Mouse (Mus musculus): ENCODE data around the gene Inhbb.
A peak's percentile ranks its signal among the peaks of the same experiment; 100 is the strongest.

Gene Inhbb

DNA sequence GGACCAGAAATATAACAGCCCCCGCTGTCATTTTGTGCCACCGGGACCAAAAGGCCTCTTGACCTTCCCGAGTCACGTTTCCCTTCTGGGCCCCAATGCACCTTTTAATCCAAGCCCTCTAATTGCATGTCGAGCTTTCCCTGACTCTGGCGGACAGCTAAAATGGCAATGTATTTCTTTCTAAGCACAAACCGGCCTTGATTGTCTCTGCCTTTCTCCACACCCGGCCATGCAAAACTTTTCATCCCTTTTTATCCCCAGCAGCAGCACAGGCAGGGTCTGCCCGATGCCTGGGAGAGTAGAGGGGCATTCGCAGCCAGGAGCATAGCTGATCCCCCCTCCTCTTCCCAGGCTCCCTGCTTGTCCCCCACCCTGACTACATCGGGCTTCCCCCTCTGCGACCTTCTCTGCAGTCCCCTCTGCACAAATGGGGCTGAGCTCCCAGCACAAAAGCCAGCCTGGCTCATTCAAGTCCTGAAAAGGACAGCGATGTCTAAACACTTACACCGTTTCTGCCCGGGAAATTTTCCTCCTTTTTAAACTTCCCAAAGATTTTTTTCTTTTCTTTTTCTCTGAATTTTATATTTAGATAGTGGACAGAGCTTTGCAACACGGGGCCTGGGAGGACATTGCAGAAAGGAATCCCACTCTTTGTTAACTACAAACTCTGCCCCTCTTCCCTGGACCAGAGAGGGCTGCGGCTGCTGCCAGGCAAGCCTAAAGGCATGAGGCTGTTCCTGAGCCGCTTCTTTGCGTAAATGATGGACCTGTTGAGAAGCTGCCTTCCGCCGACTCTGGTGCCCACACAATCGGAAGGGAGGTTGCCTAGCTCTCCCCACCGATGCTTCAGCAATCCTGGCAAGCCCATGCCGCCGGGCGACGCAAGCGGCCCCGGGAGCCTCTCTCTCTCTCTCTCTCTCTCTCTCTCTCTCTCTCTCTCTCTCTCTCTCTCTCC, 2.6 kb downstream of the Inhbb start:
- DNase-seq, result no peak

DNA sequence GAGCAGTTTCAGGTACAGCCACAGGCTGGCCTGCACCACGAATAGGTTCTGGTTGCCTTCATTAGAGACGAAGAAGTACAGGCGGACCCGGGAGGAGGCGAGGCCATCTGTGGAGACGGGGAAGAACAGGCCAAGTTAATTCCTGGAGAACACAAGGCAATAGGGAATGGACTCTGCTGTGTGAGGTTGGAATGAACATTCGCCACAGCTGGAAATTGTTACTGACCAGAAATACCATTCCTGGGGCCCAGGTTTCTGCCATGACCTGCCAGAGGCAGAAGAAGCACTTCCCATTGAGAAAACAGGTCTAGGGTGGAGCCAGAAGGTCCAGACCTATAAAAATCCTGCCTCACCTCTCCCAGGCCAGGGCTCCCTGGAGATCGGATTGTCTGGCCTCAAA, 4.1 kb downstream of the Inhbb start:
- no peak for DNase-seq

GRCm38 (mm10) chr1:119417542-119417941, 4.5 kb downstream of the Inhbb start:
- DNase-seq, result no peak

GRCm38 (mm10) chr1:119416610-119417009, 5.4 kb downstream of the Inhbb start:
- no peak for DNase-seq

GRCm38 (mm10) chr1:119416177-119416576, 5.9 kb downstream of the Inhbb start:
- no peak for DNase-seq

GRCm38 (mm10) chr1:119415151-119415550, 6.9 kb downstream of the Inhbb start:
- no peak for DNase-seq

DNA sequence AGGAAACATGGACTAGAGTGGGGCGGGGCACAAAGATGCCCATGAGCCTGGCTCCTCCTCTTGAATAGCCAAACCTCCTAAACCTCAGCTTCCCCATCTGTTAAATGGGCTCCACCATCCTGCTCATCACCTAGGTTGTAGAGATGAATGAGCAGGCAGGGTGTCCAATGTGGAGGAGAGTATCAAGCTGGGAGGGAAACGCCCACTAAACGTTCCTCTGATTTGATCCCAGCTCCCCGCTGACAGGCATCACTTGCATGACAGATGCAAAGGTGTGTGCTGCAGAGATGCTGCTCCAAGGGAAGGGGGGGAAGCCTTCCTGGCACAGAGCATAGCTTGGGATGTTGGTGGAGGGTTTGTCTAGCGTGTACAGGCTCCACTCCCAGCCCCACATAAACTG, 11.4 kb downstream of the Inhbb start:
- DNase-seq, result no peak

DNA sequence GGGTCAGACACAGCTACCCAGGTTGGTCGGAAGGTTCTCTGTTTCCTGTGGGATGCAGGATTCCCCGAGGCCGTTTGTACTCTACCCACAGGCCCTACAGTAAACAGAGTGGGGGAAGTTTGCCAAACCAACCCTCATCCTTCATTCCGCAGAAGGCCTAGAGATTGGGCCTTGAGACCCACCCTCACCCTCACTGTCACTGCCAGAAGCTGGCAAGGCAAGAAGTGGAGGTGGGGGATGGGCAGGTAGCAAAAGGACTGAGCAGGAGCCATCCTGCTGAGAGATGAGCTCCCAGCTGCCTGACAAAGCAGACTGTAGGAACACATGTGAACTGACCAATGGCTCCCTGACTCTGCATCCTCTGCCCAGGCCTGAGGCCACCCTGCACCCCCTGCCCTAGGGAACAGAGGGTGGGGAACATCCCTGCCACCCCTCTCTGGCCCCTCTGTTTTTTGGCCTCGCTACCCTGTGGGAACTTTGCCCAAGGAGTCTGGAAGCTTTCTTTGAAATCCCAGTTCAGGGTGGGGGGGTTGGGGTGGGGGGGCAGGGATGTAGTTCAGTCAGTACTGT, 12.4 kb downstream of the Inhbb start:
- DNase-seq, result no peak

DNA sequence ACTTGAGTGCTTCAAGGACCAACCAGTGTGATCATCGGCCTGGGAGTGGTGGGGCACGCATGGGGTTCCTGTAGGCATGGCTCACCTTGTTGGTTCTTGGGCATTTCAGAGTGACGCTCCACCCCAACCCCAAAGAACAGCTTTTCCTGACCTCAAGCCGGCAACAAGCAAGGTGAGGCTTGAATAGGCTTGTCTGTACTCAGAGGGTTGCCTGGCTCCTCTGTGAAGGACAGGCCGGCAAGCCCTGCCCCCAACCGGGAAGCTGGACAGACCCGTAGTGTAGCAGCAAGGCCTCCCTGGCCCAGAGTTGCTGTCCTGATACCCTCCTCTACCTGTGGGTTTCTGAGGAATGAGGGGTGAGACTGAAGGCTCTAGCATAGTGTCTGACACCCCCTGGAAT, 12.9 kb downstream of the Inhbb start:
- DNase-seq, result no peak

- peak; percentile 17 to 44 for DNase-seq
Observed at GRCm38 (mm10) chr1:119407691-119408315, 14.2 kb downstream of the Inhbb start.

GRCm38 (mm10) chr1:119404798-119405197, 17.2 kb downstream of the Inhbb start:
- DNase-seq, result no peak

GRCm38 (mm10) chr1:119404341-119404740, 17.7 kb downstream of the Inhbb start:
- no peak for DNase-seq

GRCm38 (mm10) chr1:119401249-119401648, 20.8 kb downstream of the Inhbb start:
- no peak for DNase-seq

GRCm38 (mm10) chr1:119398640-119399039, 23.4 kb downstream of the Inhbb start:
- no peak for DNase-seq

DNA sequence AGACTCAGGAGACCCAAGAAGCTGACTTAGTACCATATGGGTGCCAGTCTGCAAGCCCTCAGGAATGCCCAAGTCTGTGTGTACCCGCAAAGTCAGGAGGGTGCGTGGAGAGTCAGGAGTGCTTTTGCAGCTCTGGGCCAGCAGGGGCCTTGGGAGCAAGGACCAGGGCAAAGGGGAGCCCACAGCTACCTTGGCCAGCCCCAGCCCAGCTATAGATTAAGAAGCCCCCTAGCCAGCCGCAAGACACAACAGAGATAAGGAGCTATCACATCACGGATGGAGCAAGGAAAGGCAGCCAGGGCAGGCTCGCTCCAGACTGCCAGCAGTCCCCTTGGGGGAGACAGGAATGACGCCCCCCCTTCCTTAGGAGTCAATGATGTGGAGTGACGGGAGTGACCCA, 24.2 kb downstream of the Inhbb start:
- no peak for DNase-seq

DNA sequence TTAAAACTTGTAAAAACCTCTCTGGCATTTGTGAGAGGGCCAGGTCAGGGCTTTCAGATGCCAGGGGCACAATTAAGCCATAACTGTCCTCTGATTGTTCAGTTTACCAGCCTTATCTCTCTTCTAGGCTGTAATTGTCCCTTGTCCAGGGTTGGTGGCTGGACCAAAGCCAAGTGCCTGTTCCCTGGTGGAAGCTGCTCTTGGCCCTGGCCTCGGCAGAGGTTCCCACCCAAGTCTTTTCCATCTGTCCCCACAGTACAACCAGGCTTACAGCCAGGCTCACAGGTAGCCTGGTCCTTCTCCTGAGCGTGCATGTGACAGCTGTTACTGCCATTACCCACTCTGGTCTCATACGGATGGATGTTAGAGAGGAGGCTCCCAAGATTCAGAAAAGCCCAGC, 30.7 kb downstream of the Inhbb start:
- no peak for DNase-seq

DNA sequence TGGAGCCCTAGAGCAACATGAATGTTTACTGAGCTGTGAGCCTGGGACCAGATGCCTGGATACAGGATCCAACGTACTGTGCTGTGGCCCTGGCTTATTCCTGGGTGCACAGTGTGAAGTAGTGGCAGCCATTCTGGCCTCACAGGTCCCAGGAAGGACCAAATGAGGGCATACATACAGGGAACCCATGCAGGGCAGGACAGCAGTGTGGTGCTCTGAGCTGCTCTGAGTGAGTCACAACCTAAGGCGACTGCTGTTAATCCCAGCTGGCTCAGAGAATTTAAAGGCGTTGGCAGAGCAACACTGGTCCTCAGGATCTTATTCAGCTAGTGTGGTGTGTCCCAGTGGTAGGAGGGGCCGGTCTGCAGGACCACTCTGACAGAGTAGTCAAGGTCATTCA, 31.4 kb downstream of the Inhbb start:
- no peak for DNase-seq

GRCm38 (mm10) chr1:119389771-119390500, 32.1 kb downstream of the Inhbb start:
- DNase-seq, result no peak

GRCm38 (mm10) chr1:119388664-119389396, 33.2 kb downstream of the Inhbb start:
- no peak for DNase-seq

DNA sequence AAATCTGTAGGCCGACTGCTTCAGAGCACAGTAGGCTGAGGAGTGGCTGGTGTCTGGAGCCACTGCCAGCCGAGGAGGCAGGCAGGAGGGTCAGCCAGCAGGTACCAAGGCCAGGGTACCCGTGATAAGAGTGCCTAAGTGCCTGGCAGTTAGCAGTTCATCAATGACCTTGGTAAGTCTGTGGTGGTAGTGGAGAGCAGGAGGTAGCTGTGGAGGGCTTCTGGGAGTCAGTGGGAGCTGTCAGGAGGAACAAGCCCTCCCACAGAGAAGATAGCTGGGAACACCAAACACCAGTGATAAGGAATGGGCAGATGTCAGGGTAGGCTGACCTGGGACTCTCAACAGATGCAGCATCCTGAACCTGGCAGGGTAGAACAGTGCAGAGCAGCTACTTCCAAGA, 35.7 kb downstream of the Inhbb start:
- no peak for DNase-seq

DNA sequence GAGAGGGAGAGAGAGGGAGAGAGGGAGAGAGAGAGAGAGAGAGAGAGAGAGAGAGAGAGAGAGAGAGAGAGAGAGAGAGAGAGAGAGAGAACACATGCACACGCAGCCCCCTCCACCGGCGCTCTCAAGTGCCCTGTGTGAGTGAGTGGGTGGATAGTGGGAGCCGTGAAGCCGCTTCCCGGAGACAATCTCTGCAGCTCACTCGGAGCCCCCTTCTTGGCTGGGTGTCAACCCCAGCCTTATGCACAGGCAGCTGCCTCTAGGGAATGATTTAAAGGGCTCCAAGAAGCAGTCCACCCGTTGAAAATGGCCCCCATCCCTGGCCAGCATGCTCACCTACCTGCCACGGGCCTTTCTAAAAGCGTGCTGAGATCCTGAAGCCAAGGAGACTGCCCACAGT, 38.1 kb downstream of the Inhbb start:
- no peak for DNase-seq

DNA sequence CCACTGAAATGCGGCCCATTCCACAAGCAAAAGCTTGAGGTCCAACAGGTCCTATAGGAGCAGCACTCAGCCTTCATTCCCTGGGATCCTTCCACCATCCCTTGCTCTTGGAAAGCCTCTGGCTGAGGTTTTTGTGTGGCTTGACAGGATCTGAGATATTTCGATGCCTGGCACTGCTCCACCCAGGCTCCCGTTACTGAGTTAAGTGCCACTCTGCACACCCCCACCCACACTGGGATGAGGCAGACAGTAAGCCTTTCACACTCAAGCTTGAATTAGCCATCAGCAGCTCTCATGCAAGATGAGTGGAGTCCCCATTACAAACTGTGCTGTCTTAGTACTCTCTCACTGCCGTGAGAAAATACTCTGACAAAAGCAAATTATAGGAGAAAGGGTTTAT, 41.4 kb downstream of the Inhbb start:
- DNase-seq, result no peak

- no peak for DNase-seq
Observed at GRCm38 (mm10) chr1:119375376-119375775, 46.7 kb downstream of the Inhbb start.
